Mouse (Mus musculus) liver, embryonic 14.5 days (tissue): ENCODE results near the gene Tfap2d. TPM values are rescaled to one million over a fixed set of nuclear protein-coding genes. Genes with fewer than 3 reads are reported as not detected.

Source experiments
- ATAC-seq: fragments of 200-750 bp; cut with Nextera tagmentation; 2 replicates; pipeline ENCODE4 v1.8.0; 2017; ENCODE audit warnings: moderate number of reproducible peaks, mild to moderate bottlenecking, moderate library complexity; ENCODE audit not compliant: insufficient read depth
- DNase-seq, 3 experiments: peaks; one replicate each; pipeline ENCODE4 v3.0.0-alpha.2; 2012 to 2013; ENCODE audit warnings: low read depth in 3 of 3, low spot score in 3 of 3
- H3K27ac ChIP-seq: fragments of 300-500 bp; sonication (generic); 2 replicates; pipeline ENCODE4 v1.5.1; 2014; ENCODE audit warnings: moderate library complexity, mild to moderate bottlenecking, control low read depth, inconsistent platforms
- H3K27me3 ChIP-seq: fragments of 300-500 bp; sonication (generic); 2 replicates; pipeline ENCODE4 v1.6.1; 2014; ENCODE audit warnings: mild to moderate bottlenecking, low read length, moderate library complexity; ENCODE audit not compliant: control insufficient read depth, insufficient read depth
- H3K36me3 ChIP-seq: fragments of 300-500 bp; sonication (generic); replicated peaks from 2 replicates; pipeline ENCODE4 v1.6.1; 2014; ENCODE audit warnings: low read depth; ENCODE audit not compliant: control insufficient read depth, insufficient read depth
- H3K4me1 ChIP-seq, 2 experiments: fragments of 200-500 bp in 1 of 2; fragments of 300-500 bp in 1 of 2; sonication (generic) in 1 of 2; replicated peaks; 2 replicates each; pipeline ENCODE4 v1.6.1; 2012 to 2014; ENCODE audit warnings: antibody characterized with exemption in 1 of 2, inconsistent platforms in 1 of 2, low read length in 1 of 2; ENCODE audit not compliant: control insufficient read depth in 2 of 2, insufficient read depth in 2 of 2
- H3K4me2 ChIP-seq: fragments of 300-500 bp; sonication (generic); 2 replicates; pipeline ENCODE4 v1.6.1; 2014; ENCODE audit warnings: low read depth, mild to moderate bottlenecking, control low read depth, moderate library complexity
- H3K4me3 ChIP-seq, 2 experiments: fragments of 200-500 bp in 1 of 2; fragments of 300-500 bp in 1 of 2; sonication (generic) in 1 of 2; 2 replicates each; pipeline ENCODE4 v1.5.1; 2012 to 2014; ENCODE audit warnings: low read depth in 2 of 2, low read length in 2 of 2, mild to moderate bottlenecking in 2 of 2, control low read depth in 1 of 2, inconsistent platforms in 1 of 2, moderate library complexity in 1 of 2; ENCODE audit not compliant: insufficient read depth in 1 of 2
- H3K9ac ChIP-seq: fragments of 300-500 bp; sonication (generic); replicated peaks from 2 replicates; pipeline ENCODE4 v1.6.1; 2014; ENCODE audit warnings: mild to moderate bottlenecking, control low read depth, moderate library complexity
- H3K9me3 ChIP-seq: fragments of 300-500 bp; sonication (generic); 2 replicates; pipeline ENCODE4 v1.6.1; 2016; ENCODE audit warnings: low read length, mixed read lengths; ENCODE audit not compliant: control insufficient read depth
- CTCF ChIP-seq: IDR thresholded peaks from 2 replicates; pipeline ENCODE4 v1.5.1; 2016; ENCODE audit warnings: antibody characterized with exemption, low read depth, control low read depth
- EP300 ChIP-seq: IDR thresholded peaks from 2 replicates; pipeline ENCODE4 v1.6.1; 2016; ENCODE audit warnings: antibody characterized with exemption, low read depth
- WGBS: fragments of 180-500 bp; shearing (Covaris S2); extraction: QIAGEN DNeasy Blood & Tissue Kit; methylation state at CpG from one replicate; pipeline ENCODE4 v1.1.7; 2014; ENCODE audit not compliant: insufficient replicate concordance; 5-methylcytosine and 5-hydroxymethylcytosine counted together
- polyA plus RNA-seq, 2 experiments: library from polyadenylated mRNA; depleted of rRNA in 1 of 2; stranded (reverse) in 1 of 2; unstranded in 1 of 2; fragments of >200 nt; fragmentation: Nextera tagmentation in 1 of 2; extraction: Ambion mirVana in 1 of 2; gene quantifications; 2 replicates each; pipeline versions ENCODE4 v1.2.1 to v1.2.3; 2012 to 2014

Tfap2d gene
- polyA plus RNA-seq, 2 experiments, result not detected

DNA sequence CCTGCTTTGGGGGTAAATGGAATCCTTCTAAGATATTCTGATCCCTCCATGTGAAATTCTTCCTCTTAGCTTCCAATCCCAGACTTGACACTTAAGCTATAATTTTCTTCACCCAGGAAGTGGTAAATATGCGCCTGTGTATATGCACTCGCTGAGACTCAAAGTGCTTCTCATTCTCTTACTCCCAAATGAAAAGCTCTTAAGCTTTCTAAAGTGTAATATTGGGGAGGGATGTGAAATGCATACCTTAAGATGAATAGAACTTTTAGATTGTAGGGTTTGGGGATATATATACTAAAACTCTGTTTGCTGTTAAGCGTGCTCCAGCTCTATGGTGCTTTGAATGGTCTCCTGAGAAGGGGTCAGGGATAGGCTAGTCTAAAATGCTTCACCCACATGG lies 5.0 kb downstream of the Tfap2d start:
- Histone ChIP-seq H3K4me1 (no peaks in the 10 kb centered on the region), H3K9ac (no peak overlapping the region), H3K36me3 (no peaks in the 10 kb centered on the region), H3K9me3 (no peaks in the 10 kb centered on the region), H3K27ac (no peak overlapping the region), H3K4me2 (no peak overlapping the region), H3K27me3 (peaks cover 23% of the 10 kb centered on the region), H3K4me3 (no peak overlapping the region)
- TF ChIP-seq EP300 (no peak), CTCF (no peak)
- DNase-seq (no peak), ATAC-seq (no peak)
- 1% methylated on average over 3 of the region's 3 CpGs for WGBS

DNA sequence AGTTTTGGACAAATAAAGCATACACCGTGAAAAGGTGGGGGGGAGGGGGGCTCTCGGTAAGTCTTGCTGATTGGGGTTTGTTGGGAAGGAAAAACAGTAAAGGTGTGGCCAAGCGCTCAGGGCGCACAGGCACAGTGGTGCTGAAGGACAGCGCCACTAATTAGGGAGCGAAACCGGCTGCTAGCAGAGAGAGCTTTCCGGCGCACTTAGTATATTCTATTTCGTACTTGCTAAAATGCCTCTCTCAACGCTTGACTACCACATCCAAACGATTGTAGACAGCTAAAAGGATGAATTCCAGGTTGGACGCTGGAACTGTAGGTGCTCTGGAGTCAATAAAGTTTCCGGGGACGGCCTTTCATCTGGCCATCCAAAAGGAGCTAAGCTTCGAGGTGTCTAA lies 6.9 kb downstream of the Tfap2d start:
- 1% methylated on average over 16 of the region's 16 CpGs for WGBS
- H3K27ac ChIP-seq, result no peak overlapping the region
- no peak overlapping the region for H3K4me2 ChIP-seq
- DNase-seq, result no peak
- no peak overlapping the region for H3K4me3 ChIP-seq
- H3K9me3 ChIP-seq, result no peaks in the 10 kb centered on the region
- no peak overlapping the region for H3K9ac ChIP-seq
- H3K4me1 ChIP-seq, result no peaks in the 10 kb centered on the region
- no peak for ATAC-seq
- H3K36me3 ChIP-seq, result no peaks in the 10 kb centered on the region
- TF ChIP-seq CTCF (no peak), EP300 (no peak)
- peaks cover 5% of the 10 kb centered on the region for H3K27me3 ChIP-seq

DNA sequence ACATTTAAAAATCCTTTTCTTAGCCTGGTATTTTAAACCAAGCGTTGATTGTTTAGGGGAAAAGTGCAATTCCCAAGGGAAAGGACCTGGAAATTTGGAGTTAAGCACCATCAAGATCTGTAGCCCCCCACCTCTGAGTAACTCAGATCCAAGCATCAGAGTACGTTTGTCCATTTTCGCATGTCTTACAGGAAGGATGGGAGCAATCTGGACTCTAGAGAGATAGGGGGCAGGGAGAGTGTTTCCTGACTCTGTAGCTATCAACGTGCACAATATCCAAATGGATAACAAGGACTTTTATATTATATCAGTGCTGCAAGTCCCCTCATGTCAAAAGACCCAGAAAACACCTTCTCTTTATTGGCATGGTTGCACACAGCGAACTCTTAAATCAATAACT lies 7.4 kb downstream of the Tfap2d start:
- no peak overlapping the region for H3K4me3 ChIP-seq
- TF ChIP-seq CTCF, result no peak
- TF ChIP-seq EP300, result no peak
- no peak overlapping the region for H3K4me2 ChIP-seq
- H3K27me3 ChIP-seq, result peaks cover 2% of the 10 kb centered on the region; the same call in 1 of the 2 replicates
- no peaks in the 10 kb centered on the region for H3K4me1 ChIP-seq
- H3K9ac ChIP-seq, result no peak overlapping the region
- no peak for DNase-seq
- no peaks in the 10 kb centered on the region for H3K9me3 ChIP-seq
- H3K27ac ChIP-seq, result no peak overlapping the region
- ATAC-seq, result no peak
- H3K36me3 ChIP-seq, result no peaks in the 10 kb centered on the region
- WGBS, result 2% methylated on average over 5 of the region's 5 CpGs

DNA sequence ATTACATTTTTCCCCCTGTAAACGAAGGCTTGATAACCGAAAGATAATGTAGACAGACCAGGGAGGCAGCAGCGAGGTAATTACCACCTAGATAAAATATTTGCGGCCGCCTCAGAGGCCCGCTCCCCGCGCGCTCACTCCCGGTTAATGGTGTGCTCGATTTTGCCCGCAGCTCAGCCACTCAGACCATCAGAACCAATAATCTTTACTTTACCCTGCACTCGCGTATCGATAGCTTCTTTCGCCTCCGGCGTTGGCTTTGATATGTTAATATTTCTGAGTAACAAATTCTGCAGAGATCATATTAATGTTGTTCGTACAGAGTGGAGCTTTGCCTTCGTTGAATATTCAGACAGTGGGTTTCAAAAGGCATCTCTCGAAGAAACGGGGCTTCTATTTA lies 8.2 kb downstream of the Tfap2d start:
- H3K4me1 ChIP-seq, result no peaks in the 10 kb centered on the region
- H3K4me3 ChIP-seq, result no peak overlapping the region

DNA sequence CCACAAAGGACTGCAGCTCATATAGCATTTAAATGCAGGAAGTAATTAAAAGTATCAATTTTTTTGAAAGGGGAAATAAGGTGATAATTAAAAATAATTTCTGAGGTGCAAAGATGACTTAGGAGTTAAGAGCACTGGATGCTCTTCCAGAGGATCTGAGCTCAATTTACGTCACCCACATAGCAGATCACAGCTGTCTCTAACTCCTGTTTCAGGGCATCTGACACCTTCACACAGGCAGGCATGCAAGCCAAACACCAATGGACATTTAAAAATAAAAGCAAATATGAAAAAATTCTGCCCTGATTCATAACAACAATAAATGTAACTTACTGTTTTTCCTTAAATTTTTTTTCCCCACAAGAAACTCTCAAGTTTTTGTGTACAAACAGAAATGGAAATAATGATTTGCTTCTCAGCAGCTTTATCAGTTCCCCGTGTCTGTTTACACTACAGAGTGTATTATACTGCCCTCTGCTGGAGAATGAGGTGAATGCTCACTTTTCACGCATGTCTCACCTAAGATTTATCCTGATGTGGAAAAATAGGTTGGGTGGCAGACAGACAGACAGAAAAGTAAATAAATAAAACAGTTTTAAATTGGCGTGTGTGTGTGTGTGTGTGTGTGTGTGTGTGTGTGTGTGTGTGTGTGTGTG lies 76.0 kb downstream of the Tfap2d start:
- Histone ChIP-seq H3K27ac (no peak overlapping the region), H3K4me2 (no peak overlapping the region), H3K36me3 (no peaks in the 10 kb centered on the region), H3K27me3 (no peaks in the 10 kb centered on the region), H3K4me3 (no peak overlapping the region), H3K4me1 (no peaks in the 10 kb centered on the region), H3K9me3 (no peaks in the 10 kb centered on the region), H3K9ac (no peak overlapping the region)
- DNase-seq (peak in 1 of 3 experiments; percentile 2), ATAC-seq (no peak)
- TF ChIP-seq CTCF (peak; percentile 55), EP300 (no peak)
- 3% methylated on average over 4 of the region's 4 CpGs for WGBS

More for the DNA sequence above, 8.2 kb downstream of the Tfap2d start:
- no peaks in the 10 kb centered on the region for H3K9me3 ChIP-seq
- H3K9ac ChIP-seq, result no peak overlapping the region
- 2% methylated on average over 22 of the region's 22 CpGs for WGBS
- H3K27me3 ChIP-seq, result no peaks in the 10 kb centered on the region; the same call in 1 of the 2 replicates
- no peaks in the 10 kb centered on the region for H3K36me3 ChIP-seq
- TF ChIP-seq EP300 (no peak), CTCF (no peak)
- DNase-seq, result no peak
- H3K27ac ChIP-seq, result no peak overlapping the region
- no peak overlapping the region for H3K4me2 ChIP-seq
- ATAC-seq, result no peak
